Mouse (Mus musculus): ENCODE measurements at regions not wholly inside any gene's neighbourhood (a gene's known extent, or its start where the extent isn't known, plus 50 kb on each side); places are given as distances from the start of the nearest gene placed in this dataset.

DNA sequence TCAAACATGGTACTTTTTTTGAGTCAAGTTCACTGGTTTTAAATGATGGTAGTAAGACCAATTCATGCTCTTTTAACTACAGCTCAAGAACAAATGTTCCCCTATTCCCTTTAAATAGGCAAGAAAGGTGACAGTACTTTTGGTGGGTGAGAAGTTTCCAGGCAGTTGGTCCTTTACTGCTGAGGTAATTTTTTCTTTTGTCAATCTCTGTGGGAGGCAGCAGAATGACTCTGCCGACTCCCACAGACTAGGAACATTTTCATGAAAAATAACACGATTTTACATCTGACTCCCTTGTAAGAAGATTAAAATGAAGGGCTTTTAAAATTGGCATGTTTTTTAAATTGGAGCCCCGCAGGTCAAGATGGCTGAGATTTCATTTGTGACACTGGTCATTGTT lies 377.5 kb upstream of the 4930578C19Rik start:
- no peak for TF ChIP-seq CTCF (IDR thresholded peaks at IDR 0.05)
- no peak for TF ChIP-seq EP300 (IDR thresholded peaks at IDR 0.05)
